Mouse (Mus musculus) ovary, postnatal 14 days (tissue): ENCODE results near the gene Snrpg.
"Not testable (repeated sequence)": the region's sequence is repeated elsewhere in the genome, so short reads cannot be mapped to it uniquely, and the experiment has no call there.

ENCODE experiments used
- DNase-seq: peaks from one replicate; pipeline ENCODE4 v3.0.0; 2022; ENCODE audit warnings: low spot score

The Snrpg gene

GRCm38 (mm10) chr6:86370764-86371339 lies at the start of gene Snrpg:
Gene Snrpg (plus strand): TSS chr6:86371304.
- DNase-seq = no peak

- no peak for DNase-seq
Measured at GRCm38 (mm10) chr6:86322031-86322563, 49.0 kb upstream of the Snrpg start.

GRCm38 (mm10) chr6:86322991-86323390 lies 48.1 kb upstream of the Snrpg start:
- no peak for DNase-seq

- DNase-seq = no peak
Measured at GRCm38 (mm10) chr6:86324400-86324799, 46.7 kb upstream of the Snrpg start.

GRCm38 (mm10) chr6:86325646-86326045 lies 45.5 kb upstream of the Snrpg start:
- DNase-seq = no peak

- DNase-seq = no peak
Measured at GRCm38 (mm10) chr6:86326866-86327265, 44.2 kb upstream of the Snrpg start.

- no peak for DNase-seq
Measured at GRCm38 (mm10) chr6:86328369-86328768, 42.7 kb upstream of the Snrpg start.

- no peak for DNase-seq
Measured at GRCm38 (mm10) chr6:86329943-86330342, 41.2 kb upstream of the Snrpg start.

GRCm38 (mm10) chr6:86335121-86335849 lies 35.8 kb upstream of the Snrpg start:
- DNase-seq = no peak

- DNase-seq = no peak
Measured at GRCm38 (mm10) chr6:86335860-86336259, 35.2 kb upstream of the Snrpg start.

- DNase-seq = not testable (repeated sequence)
Measured at GRCm38 (mm10) chr6:86336340-86336739, 34.8 kb upstream of the Snrpg start.

- no peak for DNase-seq
Measured at GRCm38 (mm10) chr6:86343656-86344055, 27.4 kb upstream of the Snrpg start.

- no peak for DNase-seq
Measured at GRCm38 (mm10) chr6:86346063-86346462, 25.0 kb upstream of the Snrpg start.

- DNase-seq = no peak
Measured at GRCm38 (mm10) chr6:86349257-86349656, 21.8 kb upstream of the Snrpg start.

GRCm38 (mm10) chr6:86354948-86355347 lies 16.2 kb upstream of the Snrpg start:
- DNase-seq = no peak

- no peak for DNase-seq
Measured at GRCm38 (mm10) chr6:86356956-86357355, 14.1 kb upstream of the Snrpg start.

- DNase-seq = no peak
Measured at GRCm38 (mm10) chr6:86360691-86361090, 10.4 kb upstream of the Snrpg start.

- no peak for DNase-seq
Measured at GRCm38 (mm10) chr6:86361373-86361772, 9.7 kb upstream of the Snrpg start.

GRCm38 (mm10) chr6:86364442-86365141 lies 6.5 kb upstream of the Snrpg start:
- DNase-seq = peak; percentile 78

- DNase-seq = peak; percentile 90
Measured at GRCm38 (mm10) chr6:86365371-86366124, 5.6 kb upstream of the Snrpg start, which contains the start of gene Fam136a. Gene Fam136a (plus strand): TSS chr6:86365646.

GRCm38 (mm10) chr6:86366125-86366852 lies 4.8 kb upstream of the Snrpg start:
- DNase-seq = no peak
